Mouse (Mus musculus) lung, embryonic 16.5 days (tissue): ENCODE data around the gene Fam71f2. TPM values are rescaled to one million over a fixed set of nuclear protein-coding genes. Genes with fewer than 3 reads are reported as not detected.
A peak's percentile ranks its signal among the peaks of the same experiment; 100 is the strongest.

ENCODE experiments used
- ATAC-seq: fragments of 200-750 bp; cut with Nextera tagmentation; 2 replicates; pipeline ENCODE4 v1.8.0; 2017; ENCODE audit warnings: low read depth, mild to moderate bottlenecking, moderate library complexity
- H3K27ac ChIP-seq: fragments of 300-500 bp; sonication (generic); 2 replicates; pipeline ENCODE4 v1.5.1; 2014; ENCODE audit warnings: mild to moderate bottlenecking, control low read depth, low read length
- H3K27me3 ChIP-seq: fragments of 300-500 bp; sonication (generic); 2 replicates; pipeline ENCODE4 v1.6.1; 2014; ENCODE audit warnings: low read depth, low read length, mixed read lengths; ENCODE audit not compliant: control insufficient read depth, insufficient read depth
- H3K36me3 ChIP-seq: fragments of 300-500 bp; sonication (generic); 2 replicates; pipeline ENCODE4 v1.6.1; 2014; ENCODE audit warnings: low read length; ENCODE audit not compliant: control insufficient read depth, insufficient read depth
- H3K4me1 ChIP-seq: fragments of 300-500 bp; sonication (generic); replicated peaks from 2 replicates; pipeline ENCODE4 v1.6.1; 2014; ENCODE audit warnings: low read length, mixed read lengths; ENCODE audit not compliant: control insufficient read depth, insufficient read depth
- H3K4me2 ChIP-seq: fragments of 300-500 bp; sonication (generic); 2 replicates; pipeline ENCODE4 v1.6.1; 2014; ENCODE audit warnings: low read depth, low read length, control low read depth
- H3K4me3 ChIP-seq: fragments of 300-500 bp; sonication (generic); 2 replicates; pipeline ENCODE4 v1.5.1; 2014; ENCODE audit warnings: mild to moderate bottlenecking, low read length, control low read depth
- H3K9ac ChIP-seq: fragments of 300-500 bp; sonication (generic); 2 replicates; pipeline ENCODE4 v1.6.1; 2014; ENCODE audit warnings: low read length, control low read depth
- H3K9me3 ChIP-seq: fragments of 300-500 bp; sonication (generic); 2 replicates; pipeline ENCODE4 v1.6.1; 2016; ENCODE audit warnings: low read length; ENCODE audit not compliant: control insufficient read depth
- WGBS: fragments of 180-500 bp; shearing (Covaris S2); extraction: QIAGEN DNeasy Blood & Tissue Kit; methylation state at CpG from one replicate; pipeline ENCODE4 v1.1.7; 2014; 5-methylcytosine and 5-hydroxymethylcytosine counted together
- polyA plus RNA-seq: library from polyadenylated mRNA; unstranded; fragments of >200 nt; fragmentation: Nextera tagmentation; extraction: Ambion mirVana; gene quantifications from 2 replicates; pipeline ENCODE4 v1.2.1, GENCODE M21; 2015

Gene Fam71f2
- polyA plus RNA-seq, 1 experiment from 2014 or later = 0.51 TPM

DNA sequence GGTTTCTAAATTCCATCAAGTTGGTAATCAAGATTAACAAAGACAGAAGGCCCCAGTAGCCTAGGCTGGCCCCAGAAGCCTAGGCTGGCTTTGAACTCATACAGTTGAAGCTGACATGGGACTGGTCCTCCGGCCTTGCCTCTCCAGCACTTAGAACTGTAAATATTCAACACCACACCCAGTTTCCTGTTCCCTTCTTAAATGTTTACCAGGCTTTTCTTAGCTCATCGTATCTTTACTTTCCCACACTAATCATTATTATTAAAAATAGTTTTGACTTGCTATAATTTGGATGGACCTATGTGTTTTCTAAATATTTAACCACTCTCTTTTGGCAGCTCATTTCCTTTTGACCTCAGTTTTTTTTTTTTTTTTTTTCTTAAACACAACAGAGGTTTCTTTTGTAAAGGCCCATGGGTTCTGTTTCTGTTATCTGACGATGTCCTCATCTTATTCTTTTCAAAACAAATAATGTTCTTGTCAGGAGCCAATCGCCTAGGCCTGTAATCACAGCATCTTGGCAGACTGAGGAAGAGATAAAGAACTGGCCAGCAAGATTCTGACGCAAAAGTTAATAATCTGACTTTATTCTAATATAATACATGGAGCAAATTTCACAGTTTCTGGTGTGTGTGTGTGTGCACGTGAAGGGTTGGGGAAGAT lies 10.3 kb upstream of the Fam71f2 start:
- Histone ChIP-seq H3K4me1 (peaks cover 11% of the 10 kb centered on the region), H3K4me3 (no peak overlapping the region), H3K27ac (no peak overlapping the region), H3K36me3 (no peaks in the 10 kb centered on the region), H3K27me3 (no peaks in the 10 kb centered on the region), H3K9ac (no peak overlapping the region), H3K9me3 (no peaks in the 10 kb centered on the region), H3K4me2 (no peak overlapping the region)
- no peak for ATAC-seq
- 36% methylated on average over 6 of the region's 6 CpGs for WGBS

- WGBS = 3% methylated on average over 8 of the region's 8 CpGs
These were observed 8.4 kb upstream of the Fam71f2 start for GRCm38 (mm10) chr6:29270961-29271360.

DNA sequence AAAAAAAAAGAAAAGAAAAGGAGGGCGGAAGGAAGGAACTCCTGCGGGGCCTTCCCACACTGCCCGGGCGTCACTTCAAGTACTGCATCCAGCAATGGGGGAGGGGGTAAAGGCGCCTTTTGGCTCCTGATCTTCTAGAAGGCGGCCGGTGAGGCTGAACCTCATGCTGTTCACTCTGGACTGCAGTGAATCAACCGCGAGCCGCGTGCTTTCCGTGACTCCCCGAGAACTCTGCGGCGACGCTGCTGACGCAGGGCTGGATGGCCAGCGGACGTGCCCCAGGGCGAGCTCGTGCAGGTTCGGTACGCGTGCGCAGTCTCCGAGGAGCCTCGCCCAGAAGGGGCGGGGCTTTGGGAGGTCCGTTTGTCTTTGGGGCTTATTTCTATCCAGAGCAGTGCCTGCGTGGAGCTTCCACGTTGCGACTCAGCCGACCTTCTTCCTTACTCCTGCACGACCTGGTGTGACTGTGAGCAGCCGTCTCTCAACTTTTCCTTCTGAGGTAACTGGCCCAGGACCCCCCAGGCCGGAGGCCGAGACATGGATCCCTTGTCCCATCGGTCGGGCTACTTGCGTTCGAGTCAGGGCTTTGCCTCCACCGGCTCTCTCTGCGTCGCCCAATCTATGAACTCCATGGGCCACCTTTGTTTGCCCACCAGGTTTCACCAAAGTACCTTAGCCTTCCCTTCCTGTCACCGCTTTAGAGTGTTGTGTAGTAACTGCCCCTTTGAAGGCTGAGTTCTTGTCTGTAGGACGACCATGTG lies 6.9 kb upstream of the Fam71f2 start, which contains the start of gene Hilpda:
Gene Hilpda (plus strand): TSS at position 177 of the 761 bp plus-strand sequence.
- Histone ChIP-seq H3K27me3 (no peaks in the 10 kb centered on the region), H3K4me3 (peak within 1 kb of the TSS; percentile 66), H3K4me2 (peak within 1 kb of the TSS; percentile 79), H3K9me3 (no peaks in the 10 kb centered on the region), H3K9ac (peak within 1 kb of the TSS; percentile 77), H3K36me3 (peaks cover 5% of the 10 kb centered on the region), H3K27ac (peak within 1 kb of the TSS; percentile 93), H3K4me1 (peaks cover 11% of the 10 kb centered on the region)
- ATAC-seq = peak; percentile 98
- WGBS = under 1% methylated on average over 46 of the region's 46 CpGs

More at GRCm38 (mm10) chr6:29270961-29271360, 8.4 kb upstream of the Fam71f2 start:
- no peak overlapping the region for H3K9ac ChIP-seq
- H3K27ac ChIP-seq = no peak overlapping the region
- 0 out of 2 replicates have a peak overlapping the region, but pooled peaks have one; percentile 1 for H3K4me3 ChIP-seq
- ATAC-seq = no peak
- H3K4me1 ChIP-seq = peaks cover 11% of the 10 kb centered on the region
- H3K27me3 ChIP-seq = no peaks in the 10 kb centered on the region
- peaks cover 5% of the 10 kb centered on the region for H3K36me3 ChIP-seq
- no peaks in the 10 kb centered on the region for H3K9me3 ChIP-seq
- peak overlapping the region; percentile 43 for H3K4me2 ChIP-seq

DNA sequence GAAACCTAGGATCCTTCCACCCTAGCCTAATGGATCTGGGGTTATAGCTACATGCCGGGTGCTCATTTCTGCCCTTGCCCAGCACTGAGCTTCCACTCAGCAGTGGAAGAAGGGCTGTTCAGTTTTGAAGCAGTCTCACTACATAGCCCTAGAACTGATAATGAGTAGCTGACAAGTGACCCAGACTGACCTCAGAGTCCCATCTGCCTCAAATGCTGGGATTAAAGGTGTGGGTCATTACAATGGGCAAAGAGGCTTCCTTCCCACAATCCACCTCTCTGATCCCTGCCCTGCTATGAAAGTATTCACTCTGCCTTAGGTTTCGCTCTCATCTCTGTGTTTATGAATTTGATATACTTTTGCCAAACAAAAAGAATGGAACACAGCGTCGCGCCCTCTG lies 2.6 kb upstream of the Fam71f2 start:
- no peaks in the 10 kb centered on the region for H3K27me3 ChIP-seq
- H3K27ac ChIP-seq = no peak overlapping the region
- 78% methylated on average over 5 of the region's 5 CpGs for WGBS
- H3K9me3 ChIP-seq = no peaks in the 10 kb centered on the region
- peaks cover 5% of the 10 kb centered on the region for H3K36me3 ChIP-seq
- no peak overlapping the region for H3K9ac ChIP-seq
- no peak overlapping the region for H3K4me2 ChIP-seq
- peaks cover 8% of the 10 kb centered on the region for H3K4me1 ChIP-seq
- no peak for ATAC-seq
- no peak overlapping the region for H3K4me3 ChIP-seq

GRCm38 (mm10) chr6:29278513-29279267 lies 703 bp upstream of the Fam71f2 start:
- H3K4me2 ChIP-seq = no peak overlapping the region
- no peak overlapping the region for H3K9ac ChIP-seq
- H3K36me3 ChIP-seq = peaks cover 5% of the 10 kb centered on the region
- peak; percentile 69 for ATAC-seq
- H3K9me3 ChIP-seq = no peaks in the 10 kb centered on the region
- H3K27ac ChIP-seq = peak overlapping the region; percentile 4; the same call in 1 of the 2 replicates
- 17% methylated on average over 8 of the region's 8 CpGs for WGBS
- peaks cover 5% of the 10 kb centered on the region; the same call in 1 of the 2 replicates for H3K4me1 ChIP-seq
- no peaks in the 10 kb centered on the region for H3K27me3 ChIP-seq
- H3K4me3 ChIP-seq = no peak overlapping the region

- Histone ChIP-seq H3K4me2 (no peak overlapping the region), H3K9ac (no peak overlapping the region), H3K36me3 (no peaks in the 10 kb centered on the region), H3K27ac (no peak overlapping the region), H3K4me3 (no peak overlapping the region), H3K4me1 (peaks cover 5% of the 10 kb centered on the region; the same call in 1 of the 2 replicates), H3K27me3 (no peaks in the 10 kb centered on the region), H3K9me3 (no peaks in the 10 kb centered on the region)
- WGBS = 21% methylated on average over 7 of the region's 7 CpGs
- ATAC-seq = no peak
These were observed 1.3 kb downstream of the Fam71f2 start for GRCm38 (mm10) chr6:29280671-29281070.

DNA sequence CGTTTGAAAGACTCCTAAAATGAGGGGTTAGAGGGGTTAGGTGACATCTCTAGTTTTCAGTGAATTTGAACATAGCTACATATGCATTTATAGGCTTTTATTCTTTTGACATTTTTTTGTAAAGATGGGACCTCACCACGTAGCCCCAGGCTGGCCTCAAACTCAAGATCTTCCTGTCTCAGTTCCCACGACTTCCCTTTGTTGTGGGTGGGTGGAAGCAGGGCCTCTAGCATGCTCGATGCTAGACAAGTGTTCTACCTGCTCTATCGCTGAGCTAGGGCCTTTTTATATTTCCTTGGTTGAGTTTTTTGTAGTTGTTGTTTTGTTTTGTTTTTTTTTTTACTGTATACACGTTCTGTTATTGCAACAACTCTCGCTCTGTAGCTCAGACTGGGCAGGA lies 7.5 kb downstream of the Fam71f2 start:
- WGBS = 75% methylated on average over 7 of the region's 7 CpGs
- Histone ChIP-seq H3K9ac (no peak overlapping the region), H3K4me1 (no peaks in the 10 kb centered on the region), H3K36me3 (no peaks in the 10 kb centered on the region), H3K27me3 (no peaks in the 10 kb centered on the region), H3K27ac (no peak overlapping the region), H3K9me3 (no peaks in the 10 kb centered on the region), H3K4me3 (no peak overlapping the region), H3K4me2 (no peak overlapping the region)
- ATAC-seq = no peak

GRCm38 (mm10) chr6:29287481-29287880 lies 8.1 kb downstream of the Fam71f2 start:
- H3K9ac ChIP-seq = no peak overlapping the region
- no peak overlapping the region for H3K27ac ChIP-seq
- H3K27me3 ChIP-seq = no peaks in the 10 kb centered on the region
- WGBS = 51% methylated on average over 6 of the region's 6 CpGs
- no peak for ATAC-seq
- no peak overlapping the region for H3K4me2 ChIP-seq
- H3K4me1 ChIP-seq = no peaks in the 10 kb centered on the region
- no peaks in the 10 kb centered on the region for H3K9me3 ChIP-seq
- H3K36me3 ChIP-seq = no peaks in the 10 kb centered on the region
- H3K4me3 ChIP-seq = no peak overlapping the region

- no peak overlapping the region for H3K27ac ChIP-seq
- H3K4me3 ChIP-seq = no peak overlapping the region
- no peaks in the 10 kb centered on the region for H3K27me3 ChIP-seq
- H3K36me3 ChIP-seq = no peaks in the 10 kb centered on the region
- H3K4me1 ChIP-seq = no peaks in the 10 kb centered on the region
- no peak overlapping the region for H3K4me2 ChIP-seq
- no peak for ATAC-seq
- no peak overlapping the region for H3K9ac ChIP-seq
- WGBS = 68% methylated on average over 5 of the region's 5 CpGs
- no peaks in the 10 kb centered on the region for H3K9me3 ChIP-seq
These were observed 8.6 kb downstream of the Fam71f2 start for GRCm38 (mm10) chr6:29287944-29288343.
